In the genomic region with DNA sequence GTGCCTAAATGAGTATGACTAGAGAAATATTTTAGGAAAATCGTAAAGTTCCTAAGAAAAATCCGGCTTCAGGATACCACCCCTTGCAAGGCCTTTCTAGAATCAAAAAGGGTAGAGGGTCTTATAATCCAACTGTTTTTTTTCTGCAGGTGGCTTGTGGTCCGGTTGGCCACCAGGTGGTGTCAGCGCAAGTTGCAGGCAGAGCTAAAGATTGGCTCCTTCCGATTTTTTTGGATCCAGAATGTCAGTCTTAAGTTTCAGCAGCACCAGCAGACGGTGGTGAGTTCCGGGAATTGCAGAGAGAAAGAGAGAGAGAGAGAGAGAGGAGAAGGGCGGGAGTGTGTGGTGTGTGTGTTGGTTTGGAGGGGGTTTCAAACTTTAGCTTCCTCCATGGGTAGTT, we compare ENCODE assay signal across 8 mouse cellular contexts. TPM values are rescaled to one million over a fixed set of nuclear protein-coding genes. Genes with fewer than 3 reads are reported as not detected.
A peak's percentile ranks its signal among the peaks of the same experiment; 100 is the strongest.
DNase-seq lines count a peak whose midpoint lies in the region; ATAC-seq and TF ChIP-seq lines count a peak whose summit lies in the region.

No protein-coding gene starts in this region.

- H3K4me2 ChIP-seq in heart, embryonic 13.5 days: peak overlapping the region; percentile 82
- peak overlapping the region; percentile 83 for H3K4me2 ChIP-seq in kidney, postnatal 0 days (ENCODE audit: low read length)
- peak overlapping the region; percentile 78 for H3K4me2 ChIP-seq in liver, postnatal 0 days (ENCODE audit: low read depth, low read length)
- peak overlapping the region; percentile 83 for H3K4me2 ChIP-seq in neural tube, embryonic 12.5 days (replicated peaks)

- H3K27ac ChIP-seq in ES-E14 (ENCODE audit: insufficient read depth, low read depth, low read length, poor library complexity, severe bottlenecking): no peak overlapping the region
- H3K27ac ChIP-seq in heart, embryonic 13.5 days (replicated peaks): peak overlapping the region; percentile 87; the same call in 1 of the 2 replicates
- peak overlapping the region; percentile 90 for H3K27ac ChIP-seq in kidney, postnatal 0 days
- H3K27ac ChIP-seq in liver, postnatal 0 days (ENCODE audit: low read depth): peak overlapping the region; percentile 94
- no peak overlapping the region for H3K27ac ChIP-seq in neural tube, embryonic 12.5 days

- H3K4me3 ChIP-seq in ES-E14 (ENCODE audit: insufficient read depth in 1 of 2, low read depth in 1 of 2, low read length in 2 of 2, poor library complexity in 1 of 2, severe bottlenecking in 1 of 2): peak overlapping the region; percentile 94 to 95; a peak in 3 of 4 replicates
- H3K4me3 ChIP-seq in heart, embryonic 13.5 days: peak overlapping the region; percentile 93
- peak overlapping the region; percentile 85 for H3K4me3 ChIP-seq in kidney, postnatal 0 days (replicated peaks; ENCODE audit: low read depth, low read length)
- H3K4me3 ChIP-seq in liver, postnatal 0 days (ENCODE audit: low read depth, low read length): peak overlapping the region; percentile 94
- H3K4me3 ChIP-seq in neural tube, embryonic 12.5 days: peak overlapping the region; percentile 92

- peak; percentile 78 for TF ChIP-seq CTCF in kidney, postnatal 0 days (IDR thresholded peaks at IDR 0.05; ENCODE audit: low read depth)
- TF ChIP-seq CTCF in liver, postnatal 0 days (IDR thresholded peaks at IDR 0.05; ENCODE audit: low read depth): peak; percentile 76

- in situ Hi-C loops in ES-E14 (cut with MboI; ENCODE audit: low sequenced_read_pairs in 2 of 2, unreplicated experiment in 2 of 2): no loop called here

- H3K36me3 ChIP-seq in ES-E14 (ENCODE audit: control insufficient read depth, insufficient read depth, low read length, poor library complexity, severe bottlenecking): peaks cover 32% of the 10 kb centered on the region
- H3K36me3 ChIP-seq in heart, embryonic 13.5 days: peaks cover 45% of the 10 kb centered on the region
- H3K36me3 ChIP-seq in kidney, postnatal 0 days (ENCODE audit: insufficient read depth, low read length): peaks cover 34% of the 10 kb centered on the region
- H3K36me3 ChIP-seq in liver, postnatal 0 days (replicated peaks; ENCODE audit: insufficient read depth, low read length): peaks cover 30% of the 10 kb centered on the region
- H3K36me3 ChIP-seq in neural tube, embryonic 12.5 days: peaks cover 37% of the 10 kb centered on the region

- H3K4me1 ChIP-seq in ES-E14 (ENCODE audit: control insufficient read depth in 2 of 2, insufficient read depth in 2 of 2, low read length in 2 of 2, poor library complexity in 1 of 2): no peaks in the 10 kb centered on the region
- H3K4me1 ChIP-seq in heart, embryonic 13.5 days: peaks cover 15% of the 10 kb centered on the region
- peaks cover 5% of the 10 kb centered on the region; the same call in 1 of the 2 replicates for H3K4me1 ChIP-seq in kidney, postnatal 0 days (replicated peaks; ENCODE audit: insufficient read depth, low read length)
- 0 out of 2 replicates have a peak, but pooled peaks cover 5% of the 10 kb centered on the region for H3K4me1 ChIP-seq in liver, postnatal 0 days (ENCODE audit: insufficient read depth)
- H3K4me1 ChIP-seq in neural tube, embryonic 12.5 days: peaks cover 5% of the 10 kb centered on the region

- no peak for TF ChIP-seq EP300 in liver, postnatal 0 days (IDR thresholded peaks at IDR 0.05; ENCODE audit: low read depth)

- peaks cover 15% of the 10 kb centered on the region for H3K27me3 ChIP-seq in heart, embryonic 13.5 days (replicated peaks)
- no peaks in the 10 kb centered on the region for H3K27me3 ChIP-seq in kidney, postnatal 0 days (ENCODE audit: insufficient read depth, low read length)
- H3K27me3 ChIP-seq in liver, postnatal 0 days (ENCODE audit: insufficient read depth, low read length): no peaks in the 10 kb centered on the region
- peaks cover 11% of the 10 kb centered on the region; the same call in 1 of the 2 replicates for H3K27me3 ChIP-seq in neural tube, embryonic 12.5 days (replicated peaks)

- 2% methylated on average over 8 of the region's 8 CpGs for WGBS in heart, embryonic 13.5 days
- WGBS in kidney, postnatal 0 days: 2% methylated on average over 8 of the region's 8 CpGs
- WGBS in liver, postnatal 0 days (ENCODE audit: insufficient replicate concordance): 3% methylated on average over 8 of the region's 8 CpGs
- 4% methylated on average over 8 of the region's 8 CpGs for WGBS in neural tube, embryonic 12.5 days

- no peaks in the 10 kb centered on the region for H3K9me3 ChIP-seq in ES-E14 (ENCODE audit: control insufficient read depth, insufficient read depth, low read depth, low read length)
- no peaks in the 10 kb centered on the region for H3K9me3 ChIP-seq in heart, embryonic 13.5 days
- H3K9me3 ChIP-seq in kidney, postnatal 0 days (replicated peaks; ENCODE audit: low read length): no peaks in the 10 kb centered on the region
- no peaks in the 10 kb centered on the region for H3K9me3 ChIP-seq in liver, postnatal 0 days (ENCODE audit: low read length)
- H3K9me3 ChIP-seq in neural tube, embryonic 12.5 days: no peaks in the 10 kb centered on the region

- H3K9ac ChIP-seq in ES-E14 (ENCODE audit: insufficient read depth, low read depth, low read length, poor library complexity, severe bottlenecking): no peak overlapping the region; the same call in 1 of the 2 replicates
- H3K9ac ChIP-seq in heart, embryonic 13.5 days: peak overlapping the region; percentile 93
- H3K9ac ChIP-seq in kidney, postnatal 0 days (ENCODE audit: low read depth, low read length): peak overlapping the region; percentile 81; the same call in 1 of the 2 replicates
- peak overlapping the region; percentile 13; the same call in 1 of the 2 replicates for H3K9ac ChIP-seq in liver, postnatal 0 days (replicated peaks)
- no peak overlapping the region for H3K9ac ChIP-seq in neural tube, embryonic 12.5 days

- DNase-seq in ES-E14 (ENCODE audit: low read depth, low spot score): peak; percentile 47
- peak; percentile 86 for DNase-seq in brain, adult 2 months (ENCODE audit: low read depth, low spot score)
- peak; percentile 94 for DNase-seq in kidney, postnatal 0 days (ENCODE audit: low spot score)
- DNase-seq in liver, postnatal 0 days: peak; percentile 69
- DNase-seq in thymus, postnatal 0 days (ENCODE audit: low spot score): peak; percentile 78

- ATAC-seq in erythroblast, adult 5-6 weeks (replicated peaks; ENCODE audit: low FRiP score, poor library complexity, severe bottlenecking): peak; percentile 62
- ATAC-seq in heart, embryonic 13.5 days (ENCODE audit: extremely low read depth, insufficient number of reproducible peaks, low FRiP score, low TSS enrichment): no peak
- ATAC-seq in kidney, postnatal 0 days (replicated peaks; ENCODE audit: low FRiP score, low read depth): no peak
- ATAC-seq in liver, postnatal 0 days: no peak
- no peak for ATAC-seq in neural tube, embryonic 12.5 days (ENCODE audit: low FRiP score, low read depth)

RNA-seq across cellular contexts. Expression of gene 2610507B11Rik, which starts 1.0 kb away (rescaled TPM):
- 210 and 285 TPM in 2 replicates for total RNA-seq in ES-E14 (2012; rRNA removed)
- total RNA-seq in erythroblast, adult 5-6 weeks (2015; ENCODE audit: low replicate concordance): 17.3 and 36.3 TPM in 2 replicates
- 23.6 and 33.3 TPM in 2 replicates for total RNA-seq in erythroblast, adult 5-6 weeks (2017; ENCODE audit: low replicate concordance)
- polyA plus RNA-seq in heart, embryonic 13.5 days (2015; fragmentation: Nextera tagmentation; extraction: Ambion mirVana): 56.4 and 59.8 TPM in 2 replicates
- polyA plus RNA-seq in kidney, postnatal 0 days (2015; fragmentation: Nextera tagmentation; extraction: Ambion mirVana): 96.3 and 98.2 TPM in 2 replicates
- polyA plus RNA-seq in liver, postnatal 0 days (2015; fragmentation: Nextera tagmentation; extraction: Ambion mirVana): 29.6 and 32.7 TPM in 2 replicates
- 64.9 and 72.4 TPM in 2 replicates for polyA plus RNA-seq in neural tube, embryonic 12.5 days (2016; fragmentation: Nextera tagmentation; extraction: Ambion mirVana)
- polyA plus RNA-seq in thymus, postnatal 0 days (2015; fragmentation: Nextera tagmentation; extraction: Ambion mirVana): 88.6 and 107 TPM in 2 replicates

RNA-seq across cellular contexts. Expression of gene Supt6, which starts 16.8 kb away (rescaled TPM):
- 60.6 and 63.0 TPM in 2 replicates for total RNA-seq in ES-E14 (2012; rRNA removed)
- 9.0 and 14.8 TPM in 2 replicates for total RNA-seq in erythroblast, adult 5-6 weeks (2015; ENCODE audit: low replicate concordance)
- 17.5 and 22.7 TPM in 2 replicates for total RNA-seq in erythroblast, adult 5-6 weeks (2017; ENCODE audit: low replicate concordance)
- 16.6 and 17.0 TPM in 2 replicates for polyA plus RNA-seq in heart, embryonic 13.5 days (2015; fragmentation: Nextera tagmentation; extraction: Ambion mirVana)
- 14.4 and 16.8 TPM in 2 replicates for polyA plus RNA-seq in kidney, postnatal 0 days (2015; fragmentation: Nextera tagmentation; extraction: Ambion mirVana)
- polyA plus RNA-seq in liver, postnatal 0 days (2015; fragmentation: Nextera tagmentation; extraction: Ambion mirVana): 4.7 and 5.5 TPM in 2 replicates
- polyA plus RNA-seq in neural tube, embryonic 12.5 days (2016; fragmentation: Nextera tagmentation; extraction: Ambion mirVana): 34.0 and 40.5 TPM in 2 replicates
- polyA plus RNA-seq in thymus, postnatal 0 days (2015; fragmentation: Nextera tagmentation; extraction: Ambion mirVana): 16.4 and 16.6 TPM in 2 replicates

RNA-seq across cellular contexts. Expression of gene Sdf2, which starts 17.0 kb away (rescaled TPM):
- 81.3 and 123 TPM in 2 replicates for total RNA-seq in ES-E14 (2012; rRNA removed)
- 18.8 and 19.4 TPM in 2 replicates for total RNA-seq in erythroblast, adult 5-6 weeks (2015; ENCODE audit: low replicate concordance)
- 16.7 and 25.2 TPM in 2 replicates for total RNA-seq in erythroblast, adult 5-6 weeks (2017; ENCODE audit: low replicate concordance)
- 54.1 and 60.7 TPM in 2 replicates for polyA plus RNA-seq in heart, embryonic 13.5 days (2015; fragmentation: Nextera tagmentation; extraction: Ambion mirVana)
- 104 and 106 TPM in 2 replicates for polyA plus RNA-seq in kidney, postnatal 0 days (2015; fragmentation: Nextera tagmentation; extraction: Ambion mirVana)
- 35.3 and 35.8 TPM in 2 replicates for polyA plus RNA-seq in liver, postnatal 0 days (2015; fragmentation: Nextera tagmentation; extraction: Ambion mirVana)
- 59.8 and 60.8 TPM in 2 replicates for polyA plus RNA-seq in neural tube, embryonic 12.5 days (2016; fragmentation: Nextera tagmentation; extraction: Ambion mirVana)
- 74.6 and 74.7 TPM in 2 replicates for polyA plus RNA-seq in thymus, postnatal 0 days (2015; fragmentation: Nextera tagmentation; extraction: Ambion mirVana)

RNA-seq across cellular contexts. Expression of gene BC030499, which starts 28.1 kb away (rescaled TPM):
- total RNA-seq in ES-E14 (2012; rRNA removed): 2.0 TPM in 2 replicates
- total RNA-seq in erythroblast, adult 5-6 weeks (2015; ENCODE audit: low replicate concordance): not detected in 2 replicates
- total RNA-seq in erythroblast, adult 5-6 weeks (2017; ENCODE audit: low replicate concordance): 0.43 TPM in 1 of 2 replicates, not detected in the other
- polyA plus RNA-seq in heart, embryonic 13.5 days (2015; fragmentation: Nextera tagmentation; extraction: Ambion mirVana): 0.20 and 0.29 TPM in 2 replicates
- 0.17 TPM in 1 of 2 replicates, not detected in the other for polyA plus RNA-seq in kidney, postnatal 0 days (2015; fragmentation: Nextera tagmentation; extraction: Ambion mirVana)
- 0.07 TPM in 1 of 2 replicates, not detected in the other for polyA plus RNA-seq in liver, postnatal 0 days (2015; fragmentation: Nextera tagmentation; extraction: Ambion mirVana)
- 0.20 and 0.52 TPM in 2 replicates for polyA plus RNA-seq in neural tube, embryonic 12.5 days (2016; fragmentation: Nextera tagmentation; extraction: Ambion mirVana)
- 0.21 and 0.29 TPM in 2 replicates for polyA plus RNA-seq in thymus, postnatal 0 days (2015; fragmentation: Nextera tagmentation; extraction: Ambion mirVana)

RNA-seq across cellular contexts. Expression of gene Spag5, which starts 38.8 kb away (rescaled TPM):
- 58.2 and 96.2 TPM in 2 replicates for total RNA-seq in ES-E14 (2012; rRNA removed)
- 12.3 and 20.3 TPM in 2 replicates for total RNA-seq in erythroblast, adult 5-6 weeks (2015; ENCODE audit: low replicate concordance)
- total RNA-seq in erythroblast, adult 5-6 weeks (2017; ENCODE audit: low replicate concordance): 40.4 and 60.1 TPM in 2 replicates
- polyA plus RNA-seq in heart, embryonic 13.5 days (2015; fragmentation: Nextera tagmentation; extraction: Ambion mirVana): 24.5 and 25.5 TPM in 2 replicates
- polyA plus RNA-seq in kidney, postnatal 0 days (2015; fragmentation: Nextera tagmentation; extraction: Ambion mirVana): 12.4 and 14.8 TPM in 2 replicates
- 9.8 and 11.4 TPM in 2 replicates for polyA plus RNA-seq in liver, postnatal 0 days (2015; fragmentation: Nextera tagmentation; extraction: Ambion mirVana)
- polyA plus RNA-seq in neural tube, embryonic 12.5 days (2016; fragmentation: Nextera tagmentation; extraction: Ambion mirVana): 33.6 and 34.2 TPM in 2 replicates
- 28.0 and 31.5 TPM in 2 replicates for polyA plus RNA-seq in thymus, postnatal 0 days (2015; fragmentation: Nextera tagmentation; extraction: Ambion mirVana)

Comparison
In these comparisons a context has a peak if more than half of its experiments do, and no peak if none do; other contexts are left out.
1. H3K27ac ChIP-seq: peak in heart, embryonic 13.5 days (single experiment), kidney, postnatal 0 days (single experiment) and liver, postnatal 0 days (single experiment); none in ES-E14 (single experiment) and neural tube, embryonic 12.5 days (single experiment).
2. H3K9ac ChIP-seq: peak in heart, embryonic 13.5 days (single experiment), kidney, postnatal 0 days (single experiment) and liver, postnatal 0 days (single experiment); none in ES-E14 (single experiment) and neural tube, embryonic 12.5 days (single experiment).
3. Peak in every context shown above with its lines, with median percentiles within 50 percentile points of each other: DNase-seq, H3K4me3 ChIP-seq and H3K4me2 ChIP-seq.